Mouse (Mus musculus) ES-Bruce4 (cell line): ENCODE measurements around the gene Tespa1.

Experiments
- CTCF ChIP-seq: IDR thresholded peaks from one replicate; pipeline ENCODE4 v1.8.1; 2011; ENCODE audit warnings: low read depth, low read length
- POLR2A ChIP-seq: IDR thresholded peaks from one replicate; pipeline ENCODE4 v1.8.1; 2011; ENCODE audit warnings: low read length; ENCODE audit not compliant: insufficient read depth

GRCm38 (mm10) chr10:130322637-130323036, at the start of gene Tespa1:
- TF ChIP-seq POLR2A, result no peak
- TF ChIP-seq CTCF, result no peak
